Mouse (Mus musculus) embryonic facial prominence, embryonic 13.5 days (tissue): Measurements from ENCODE around the gene Col4a6. TPM values are rescaled to one million over a fixed set of nuclear protein-coding genes. Genes with fewer than 3 reads are reported as not detected.

Experiments used
- ATAC-seq: fragments of 200-750 bp; cut with Nextera tagmentation; 2 replicates; pipeline ENCODE4 v1.8.0; 2017; ENCODE audit warnings: low read depth; ENCODE audit not compliant: insufficient number of reproducible peaks, insufficient read depth, low FRiP score, low TSS enrichment
- H3K27ac ChIP-seq: fragments of 300-500 bp; sonication (generic); 2 replicates; pipeline ENCODE4 v1.5.1; 2015; ENCODE audit warnings: moderate library complexity, mild to moderate bottlenecking, inconsistent platforms
- H3K27me3 ChIP-seq: fragments of 300-500 bp; sonication (generic); 2 replicates; pipeline ENCODE4 v1.6.1; 2015; ENCODE audit warnings: mild to moderate bottlenecking, inconsistent platforms
- H3K36me3 ChIP-seq: fragments of 300-500 bp; sonication (generic); 2 replicates; pipeline ENCODE4 v1.6.1; 2015; ENCODE audit warnings: mild to moderate bottlenecking, inconsistent platforms
- H3K4me1 ChIP-seq: fragments of 300-500 bp; sonication (generic); 2 replicates; pipeline ENCODE4 v1.6.1; 2015; ENCODE audit warnings: inconsistent platforms
- H3K4me2 ChIP-seq: fragments of 300-500 bp; sonication (generic); 2 replicates; pipeline ENCODE4 v1.6.1; 2015; ENCODE audit warnings: moderate library complexity, mild to moderate bottlenecking, inconsistent platforms
- H3K4me3 ChIP-seq: fragments of 300-500 bp; sonication (generic); 2 replicates; pipeline ENCODE4 v1.5.1; 2015; ENCODE audit warnings: mild to moderate bottlenecking, inconsistent platforms
- H3K9ac ChIP-seq: fragments of 300-500 bp; sonication (generic); 2 replicates; pipeline ENCODE4 v1.6.1; 2015; ENCODE audit warnings: mild to moderate bottlenecking, inconsistent platforms
- H3K9me3 ChIP-seq: fragments of 300-500 bp; sonication (generic); 2 replicates; pipeline ENCODE4 v1.6.1; 2016; ENCODE audit warnings: inconsistent platforms
- WGBS: fragments of 180-500 bp; shearing (Covaris S2); methylation state at CpG from one replicate; pipeline ENCODE4 v1.1.7; 2015; ENCODE audit warnings: mixed read lengths; 5-methylcytosine and 5-hydroxymethylcytosine counted together
- polyA plus RNA-seq: library from polyadenylated mRNA; unstranded; fragments of >200 nt; fragmentation: Nextera tagmentation; extraction: Ambion mirVana; gene quantifications from 2 replicates; pipeline ENCODE4 v1.2.1, GENCODE M21; 2015

Col4a6 gene
- polyA plus RNA-seq = 1.2 and 1.3 TPM in 2 replicates

GRCm38 (mm10) chrX:141473470-141474302, at the start of gene Col4a6:
Col4a6 (minus strand) TSS chrX:141474076.
- WGBS = 21% methylated on average over 16 of the region's 16 CpGs
- Histone ChIP-seq H3K27me3 (peaks cover 29% of the 10 kb centered on the region), H3K9ac (peak within 1 kb of the TSS; percentile 49; the same call in 1 of the 2 replicates), H3K4me3 (peak within 1 kb of the TSS; percentile 46), H3K36me3 (no peaks in the 10 kb centered on the region), H3K4me1 (no peaks in the 10 kb centered on the region), H3K9me3 (no peaks in the 10 kb centered on the region), H3K4me2 (peak within 1 kb of the TSS; percentile 62), H3K27ac (no peak within 1 kb of the TSS)
- ATAC-seq = no peak

DNA sequence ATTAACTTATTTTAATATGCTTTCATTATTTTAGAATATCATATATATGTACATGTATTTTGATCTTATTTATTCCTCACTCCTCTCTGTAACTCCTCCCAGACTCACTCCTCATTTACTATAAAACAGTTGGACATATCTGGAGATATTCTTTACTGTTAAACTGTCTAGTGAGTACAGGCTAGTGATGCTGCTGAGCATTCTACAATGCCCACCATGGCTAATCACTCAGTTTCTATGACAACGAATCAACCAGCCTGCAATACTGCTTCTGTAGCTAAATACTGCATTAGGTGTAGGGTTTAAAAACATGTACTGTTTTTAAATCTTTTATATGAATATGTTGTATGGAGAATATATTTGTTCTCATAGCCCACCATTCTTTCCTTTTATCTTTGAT, 29.2 kb upstream of the Col4a6 start:
- Histone ChIP-seq H3K27ac (no peak overlapping the region), H3K4me3 (no peak overlapping the region), H3K36me3 (no peaks in the 10 kb centered on the region), H3K4me1 (no peaks in the 10 kb centered on the region), H3K4me2 (no peak overlapping the region), H3K9ac (no peak overlapping the region), H3K9me3 (no peaks in the 10 kb centered on the region), H3K27me3 (no peaks in the 10 kb centered on the region)
- no peak for ATAC-seq
- 88% methylated on average over 1 of the region's 1 CpGs for WGBS

DNA sequence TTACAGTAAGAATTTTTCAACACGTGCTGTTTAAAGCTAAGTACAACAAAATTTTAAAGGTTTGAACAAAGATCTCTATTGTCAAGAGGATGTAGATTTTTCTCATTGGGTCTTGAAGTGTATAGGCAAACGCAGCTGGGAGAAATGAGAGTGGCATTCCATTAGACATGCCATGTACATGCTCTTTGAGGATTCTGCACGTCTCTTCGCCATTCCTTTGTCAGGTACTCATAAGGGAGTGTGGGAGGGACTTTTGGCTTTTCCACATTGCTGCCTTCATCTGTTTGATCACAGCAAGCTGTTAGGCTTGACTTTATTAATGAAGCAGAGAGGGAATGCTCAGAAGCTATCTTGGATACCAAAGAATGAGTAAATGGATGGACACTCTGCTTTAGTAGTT, 20.7 kb upstream of the Col4a6 start:
- Histone ChIP-seq H3K9ac (no peak overlapping the region), H3K27me3 (peaks cover 9% of the 10 kb centered on the region), H3K9me3 (no peaks in the 10 kb centered on the region), H3K27ac (no peak overlapping the region), H3K4me2 (no peak overlapping the region), H3K4me3 (no peak overlapping the region), H3K4me1 (no peaks in the 10 kb centered on the region), H3K36me3 (no peaks in the 10 kb centered on the region)
- WGBS = 60% methylated on average over 4 of the region's 4 CpGs
- no peak for ATAC-seq

DNA sequence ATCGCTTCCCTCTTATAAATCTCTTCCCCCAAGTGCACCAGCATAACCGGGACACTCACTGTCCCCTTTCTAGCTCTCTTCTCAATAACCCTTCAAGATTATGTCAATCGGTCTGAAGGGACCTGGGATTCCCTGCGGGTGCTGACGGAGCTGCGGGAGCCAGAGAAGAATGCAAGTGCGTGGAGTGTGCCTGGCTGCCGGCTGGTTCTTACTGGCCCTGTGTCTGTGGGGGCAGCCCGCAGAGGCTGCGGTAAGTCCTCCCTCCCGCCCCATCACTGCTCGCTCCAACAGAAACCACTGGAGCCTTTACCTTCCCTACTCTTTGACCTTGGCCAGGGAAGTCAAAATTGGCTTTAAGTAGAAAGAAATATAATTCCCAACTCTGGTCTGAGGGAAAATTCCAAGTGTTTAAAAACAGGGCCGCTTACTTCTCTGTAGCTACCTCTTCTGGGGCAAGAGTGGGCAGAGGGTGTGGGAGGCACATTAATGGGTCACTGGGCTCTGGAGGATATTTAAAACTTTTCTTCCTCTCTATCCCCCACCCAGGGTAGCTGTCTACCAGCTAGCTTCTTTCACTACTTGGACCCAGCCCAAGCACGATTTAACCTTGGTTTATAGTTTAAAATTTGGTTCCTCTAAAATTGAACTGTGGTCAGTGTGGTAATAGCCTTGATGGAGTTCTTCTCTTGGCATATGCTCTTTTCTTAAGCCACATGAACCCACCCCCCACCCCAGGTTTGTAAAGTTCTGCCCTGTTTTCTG, 1.9 kb upstream of the Col4a6 start:
- H3K27ac ChIP-seq = 0 out of 2 replicates have a peak overlapping the region, but pooled peaks have one; percentile 16
- H3K36me3 ChIP-seq = no peaks in the 10 kb centered on the region
- H3K9ac ChIP-seq = peak overlapping the region; percentile 58
- H3K9me3 ChIP-seq = no peaks in the 10 kb centered on the region
- H3K4me1 ChIP-seq = no peaks in the 10 kb centered on the region
- H3K4me2 ChIP-seq = peak overlapping the region; percentile 62
- H3K27me3 ChIP-seq = peaks cover 31% of the 10 kb centered on the region
- 0 out of 2 replicates have a peak, but pooled peaks have one; percentile 48 for ATAC-seq
- WGBS = 23% methylated on average over 14 of the region's 14 CpGs
- peak overlapping the region; percentile 46 for H3K4me3 ChIP-seq

DNA sequence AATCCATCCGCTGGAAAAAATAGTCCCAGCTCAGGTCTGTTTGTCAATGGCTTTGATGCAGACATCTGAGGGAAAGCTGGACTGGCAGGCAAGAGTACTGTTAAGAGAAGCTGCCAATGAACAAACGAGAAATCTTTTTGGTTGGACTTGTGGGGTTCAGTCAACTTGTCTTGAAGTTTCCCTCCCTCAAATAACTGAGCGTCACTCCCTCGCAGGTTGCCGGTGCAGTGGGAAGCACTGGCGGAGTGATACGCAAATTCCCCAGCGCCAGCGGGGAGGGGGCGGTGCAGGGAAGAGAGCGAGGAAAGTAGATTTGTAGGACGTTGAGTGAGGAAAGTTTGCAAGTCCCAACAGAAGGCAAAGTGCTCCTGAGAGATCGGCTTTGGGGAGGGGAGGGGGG, 1.2 kb upstream of the Col4a6 start, which contains the start of gene Col4a5:
Col4a5 (plus strand) TSS at position 276 of the 400 bp plus-strand sequence.
- Histone ChIP-seq H3K4me3 (peak within 1 kb of the TSS; percentile 46), H3K36me3 (no peaks in the 10 kb centered on the region), H3K4me2 (peak within 1 kb of the TSS; percentile 62), H3K9me3 (no peaks in the 10 kb centered on the region), H3K27ac (0 out of 2 replicates have a peak within 1 kb of the TSS, but pooled peaks have one; percentile 16), H3K27me3 (peaks cover 29% of the 10 kb centered on the region), H3K4me1 (no peaks in the 10 kb centered on the region), H3K9ac (peak within 1 kb of the TSS; percentile 58)
- peak; percentile 67; the same call in 1 of the 2 replicates for ATAC-seq
- 13% methylated on average over 13 of the region's 13 CpGs for WGBS

DNA sequence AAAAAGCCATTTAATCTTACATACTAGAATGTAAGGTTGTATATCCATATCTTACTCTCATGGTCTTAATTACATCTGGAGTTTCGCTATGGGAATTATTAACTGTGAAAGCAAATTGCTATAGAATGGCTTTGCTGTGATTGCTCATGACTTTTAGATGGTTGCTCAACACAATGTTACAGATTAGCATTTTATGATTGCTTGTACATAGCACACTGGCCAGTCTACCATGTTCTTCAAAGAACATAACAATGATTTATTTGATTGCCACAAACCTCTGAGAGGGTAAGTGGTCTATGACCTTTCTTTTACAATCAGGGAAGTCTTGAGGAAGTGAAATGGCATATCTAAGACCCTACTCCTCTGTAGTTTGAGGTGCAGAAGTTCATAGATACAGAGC, 25.9 kb downstream of the Col4a6 start:
- no peak for ATAC-seq
- H3K4me2 ChIP-seq = no peak overlapping the region
- H3K9ac ChIP-seq = no peak overlapping the region
- H3K27ac ChIP-seq = no peak overlapping the region
- H3K4me3 ChIP-seq = no peak overlapping the region
- H3K27me3 ChIP-seq = peaks cover 17% of the 10 kb centered on the region
- H3K4me1 ChIP-seq = no peaks in the 10 kb centered on the region
- WGBS = 87% methylated on average over 1 of the region's 1 CpGs
- H3K36me3 ChIP-seq = no peaks in the 10 kb centered on the region
- H3K9me3 ChIP-seq = no peaks in the 10 kb centered on the region

- WGBS = 64% methylated on average over 2 of the region's 2 CpGs
- Histone ChIP-seq H3K4me3 (no peak overlapping the region), H3K4me2 (no peak overlapping the region), H3K9ac (no peak overlapping the region), H3K36me3 (no peaks in the 10 kb centered on the region), H3K27ac (no peak overlapping the region), H3K9me3 (no peaks in the 10 kb centered on the region), H3K27me3 (peaks cover 16% of the 10 kb centered on the region; the same call in 1 of the 2 replicates), H3K4me1 (no peaks in the 10 kb centered on the region)
- ATAC-seq = no peak
Measured at GRCm38 (mm10) chrX:141439423-141439822, 34.5 kb downstream of the Col4a6 start.

DNA sequence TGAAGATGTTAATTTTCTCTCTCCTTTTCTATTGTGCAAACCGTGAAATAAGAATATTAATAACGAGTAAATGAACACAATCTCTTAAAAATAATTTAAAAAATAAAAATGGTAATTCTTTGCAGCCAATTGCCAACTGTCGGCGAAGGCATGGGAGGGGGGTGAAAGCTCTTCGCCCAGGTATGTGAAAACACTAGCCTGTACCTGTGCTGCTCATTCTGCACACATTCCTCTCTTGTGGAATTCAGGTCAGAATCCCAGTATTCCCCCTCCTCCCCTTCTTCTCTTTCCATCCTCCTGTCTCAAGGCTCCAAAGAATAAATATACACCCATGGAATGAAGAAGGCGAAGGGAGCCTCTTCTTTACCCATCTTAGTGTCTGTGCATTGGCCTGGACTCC, 37.1 kb downstream of the Col4a6 start:
- H3K9ac ChIP-seq = no peak overlapping the region
- H3K27ac ChIP-seq = no peak overlapping the region
- no peaks in the 10 kb centered on the region for H3K9me3 ChIP-seq
- 84% methylated on average over 6 of the region's 6 CpGs for WGBS
- H3K36me3 ChIP-seq = no peaks in the 10 kb centered on the region
- peaks cover 22% of the 10 kb centered on the region; the same call in 1 of the 2 replicates for H3K27me3 ChIP-seq
- no peak for ATAC-seq
- no peak overlapping the region for H3K4me2 ChIP-seq
- H3K4me1 ChIP-seq = no peaks in the 10 kb centered on the region
- H3K4me3 ChIP-seq = no peak overlapping the region

- 56% methylated on average over 2 of the region's 2 CpGs for WGBS
- H3K9ac ChIP-seq = no peak overlapping the region
- H3K4me1 ChIP-seq = no peaks in the 10 kb centered on the region
- H3K27me3 ChIP-seq = peaks cover 18% of the 10 kb centered on the region
- H3K27ac ChIP-seq = no peak overlapping the region
- H3K4me3 ChIP-seq = no peak overlapping the region
- ATAC-seq = no peak
- H3K36me3 ChIP-seq = no peaks in the 10 kb centered on the region
- H3K9me3 ChIP-seq = no peaks in the 10 kb centered on the region
- no peak overlapping the region for H3K4me2 ChIP-seq
Measured at GRCm38 (mm10) chrX:141415318-141415717, 58.6 kb downstream of the Col4a6 start.

- H3K4me3 ChIP-seq = no peak overlapping the region
- no peak overlapping the region for H3K27ac ChIP-seq
- WGBS = 65% methylated on average over 3 of the region's 3 CpGs
- no peaks in the 10 kb centered on the region for H3K36me3 ChIP-seq
- ATAC-seq = no peak
- H3K9me3 ChIP-seq = no peaks in the 10 kb centered on the region
- no peak overlapping the region for H3K4me2 ChIP-seq
- no peak overlapping the region for H3K9ac ChIP-seq
- no peaks in the 10 kb centered on the region for H3K4me1 ChIP-seq
- peaks cover 6% of the 10 kb centered on the region; the same call in 1 of the 2 replicates for H3K27me3 ChIP-seq
Measured at GRCm38 (mm10) chrX:141396243-141396642, 77.6 kb downstream of the Col4a6 start.

- no peak overlapping the region for H3K9ac ChIP-seq
- no peak overlapping the region for H3K27ac ChIP-seq
- ATAC-seq = no peak
- no peaks in the 10 kb centered on the region for H3K9me3 ChIP-seq
- WGBS = 80% methylated on average over 3 of the region's 3 CpGs
- H3K4me2 ChIP-seq = no peak overlapping the region
- H3K27me3 ChIP-seq = peaks cover 45% of the 10 kb centered on the region
- H3K36me3 ChIP-seq = no peaks in the 10 kb centered on the region
- no peaks in the 10 kb centered on the region for H3K4me1 ChIP-seq
- H3K4me3 ChIP-seq = no peak overlapping the region
Measured at GRCm38 (mm10) chrX:141385399-141386105, 88.3 kb downstream of the Col4a6 start.
